ENCODE assay signal across 8 mouse cellular contexts in genomic region chr2:94241301-94242050, GRCm38 (mm10).
DNase-seq lines count a peak whose midpoint lies in the region; ATAC-seq lines count a peak whose summit lies in the region.

No protein-coding gene starts in this region.

- DNase-seq in cerebellum, postnatal 10 days: peak; percentile 56 to 59
- DNase-seq in hindbrain, embryonic 11.5 days (ENCODE audit: low spot score): peak; percentile 65
- DNase-seq in right cerebral cortex, postnatal 4 days: peak; percentile 55
- DNase-seq in B cell, adult 2 months: no peak
- DNase-seq in lung, postnatal 14 days: no peak

- H3K4me1 ChIP-seq in megakaryocyte, embryonic 14.5 days: peaks cover 58% of the 10 kb centered on the region
- peaks cover 8% of the 10 kb centered on the region for H3K4me1 ChIP-seq in hindbrain, embryonic 11.5 days (replicated peaks; ENCODE audit: control insufficient read depth, insufficient read depth, low read length)
- H3K4me1 ChIP-seq in liver, embryonic 12.5 days: peaks cover 11% of the 10 kb centered on the region; the same call in 1 of the 2 replicates

- no peaks in the 10 kb centered on the region; the same call in 1 of the 2 replicates for H3K9me3 ChIP-seq in megakaryocyte, embryonic 14.5 days
- H3K9me3 ChIP-seq in hindbrain, embryonic 11.5 days (ENCODE audit: control insufficient read depth, low read length): no peaks in the 10 kb centered on the region
- no peaks in the 10 kb centered on the region for H3K9me3 ChIP-seq in liver, embryonic 12.5 days (replicated peaks)

- under 1% methylated on average over 52 of the region's 55 CpGs for WGBS in hindbrain, embryonic 11.5 days
- WGBS in liver, embryonic 12.5 days (ENCODE audit: insufficient replicate concordance): 1% methylated on average over 38 of the region's 55 CpGs

- H3K4me3 ChIP-seq in megakaryocyte, embryonic 14.5 days (replicated peaks): peak overlapping the region; percentile 77
- peak overlapping the region; percentile 29 for H3K4me3 ChIP-seq in hindbrain, embryonic 11.5 days (ENCODE audit: low read depth, low read length)
- peak overlapping the region; percentile 28 for H3K4me3 ChIP-seq in liver, embryonic 12.5 days

- H3K9ac ChIP-seq in hindbrain, embryonic 11.5 days (ENCODE audit: low read depth, low read length): no peak overlapping the region
- H3K9ac ChIP-seq in liver, embryonic 12.5 days: no peak overlapping the region

- H3K27me3 ChIP-seq in megakaryocyte, embryonic 14.5 days (replicated peaks): peaks cover 88% of the 10 kb centered on the region
- peaks cover 81% of the 10 kb centered on the region for H3K27me3 ChIP-seq in hindbrain, embryonic 11.5 days (ENCODE audit: control insufficient read depth, insufficient read depth, low read length)
- peaks cover 92% of the 10 kb centered on the region for H3K27me3 ChIP-seq in liver, embryonic 12.5 days (replicated peaks)

- H3K36me3 ChIP-seq in megakaryocyte, embryonic 14.5 days (replicated peaks; ENCODE audit: low read length): no peaks in the 10 kb centered on the region
- no peaks in the 10 kb centered on the region for H3K36me3 ChIP-seq in hindbrain, embryonic 11.5 days (ENCODE audit: control insufficient read depth, insufficient read depth, low read length)
- H3K36me3 ChIP-seq in liver, embryonic 12.5 days: no peaks in the 10 kb centered on the region

- H3K4me2 ChIP-seq in hindbrain, embryonic 11.5 days (replicated peaks; ENCODE audit: low read depth, low read length): peak overlapping the region; percentile 65
- H3K4me2 ChIP-seq in liver, embryonic 12.5 days: peak overlapping the region; percentile 54

- no peak for ATAC-seq in megakaryocyte, adult 5-6 weeks (ENCODE audit: poor library complexity, severe bottlenecking)
- 0 out of 2 replicates have a peak, but pooled peaks have one; percentile 17 for ATAC-seq in hindbrain, embryonic 11.5 days (ENCODE audit: low FRiP score)
- no peak for ATAC-seq in liver, embryonic 12.5 days

- no peak overlapping the region for H3K27ac ChIP-seq in hindbrain, embryonic 11.5 days (ENCODE audit: low read depth, low read length)
- no peak overlapping the region for H3K27ac ChIP-seq in liver, embryonic 12.5 days

Comparison
In these comparisons a context has a peak if more than half of its experiments do, and no peak if none do; other contexts are left out.
1. DNase-seq: peak in cerebellum, postnatal 10 days (2 of 2), hindbrain, embryonic 11.5 days (single experiment) and right cerebral cortex, postnatal 4 days (single experiment); none in B cell, adult 2 months (0 of 2) and lung, postnatal 14 days (single experiment).
2. Peak in every context shown above with its lines, with median percentiles within 50 percentile points of each other: H3K4me3 ChIP-seq.